Mouse (Mus musculus) lung, postnatal 14 days (tissue): Measurements from ENCODE around the gene Fnbp4.
"Not testable (repeated sequence)": the region's sequence is repeated elsewhere in the genome, so short reads cannot be mapped to it uniquely, and the experiment has no call there.

Experiments
- DNase-seq: peaks from one replicate; pipeline ENCODE4 v3.0.0; 2021

Gene Fnbp4

GRCm38 (mm10) chr2:90788126-90788525 lies 43.0 kb downstream of the Fnbp4 start:
- no peak for DNase-seq

GRCm38 (mm10) chr2:90808241-90809126 lies 63.3 kb downstream of the Fnbp4 start:
- DNase-seq: no peak

GRCm38 (mm10) chr2:90810751-90811150 lies 65.6 kb downstream of the Fnbp4 start:
- DNase-seq: no peak

- DNase-seq: no peak
These were observed 70.1 kb downstream of the Fnbp4 start for GRCm38 (mm10) chr2:90815266-90815665.

- DNase-seq: no peak
These were observed 71.0 kb downstream of the Fnbp4 start for GRCm38 (mm10) chr2:90816144-90816543.

GRCm38 (mm10) chr2:90818710-90819109 lies 73.5 kb downstream of the Fnbp4 start:
- no peak for DNase-seq

- no peak for DNase-seq
These were observed 75.7 kb downstream of the Fnbp4 start for GRCm38 (mm10) chr2:90820894-90821293.

GRCm38 (mm10) chr2:90822978-90823377 lies 77.8 kb downstream of the Fnbp4 start:
- no peak for DNase-seq

GRCm38 (mm10) chr2:90823781-90824180 lies 78.6 kb downstream of the Fnbp4 start:
- no peak for DNase-seq

GRCm38 (mm10) chr2:90824528-90824927 lies 79.4 kb downstream of the Fnbp4 start:
- DNase-seq: not testable (repeated sequence)

GRCm38 (mm10) chr2:90825515-90826172 lies 80.5 kb downstream of the Fnbp4 start:
- peak; percentile 35 for DNase-seq

GRCm38 (mm10) chr2:90828739-90829138 lies 83.6 kb downstream of the Fnbp4 start:
- no peak for DNase-seq
